Mouse (Mus musculus) liver, embryonic 13.5 days (tissue): ENCODE results near the gene Rad51b. TPM values are rescaled to one million over a fixed set of nuclear protein-coding genes. Genes with fewer than 3 reads are reported as not detected.

Source experiments
- ATAC-seq: fragments of 200-750 bp; cut with Nextera tagmentation; 2 replicates; pipeline ENCODE4 v1.8.0; 2017; ENCODE audit warnings: low read depth, mild to moderate bottlenecking, moderate number of reproducible peaks, moderate library complexity
- DNase-seq: peaks from one replicate; pipeline ENCODE4 v3.0.0; 2022
- H3K27ac ChIP-seq: fragments of 300-500 bp; sonication (generic); 2 replicates; pipeline ENCODE4 v1.5.1; 2015; ENCODE audit warnings: moderate library complexity, mild to moderate bottlenecking, inconsistent platforms
- H3K27me3 ChIP-seq: fragments of 300-500 bp; sonication (generic); 2 replicates; pipeline ENCODE4 v1.6.1; 2015; ENCODE audit warnings: mild to moderate bottlenecking, inconsistent platforms
- H3K36me3 ChIP-seq: fragments of 300-500 bp; sonication (generic); 2 replicates; pipeline ENCODE4 v1.6.1; 2015; ENCODE audit warnings: mild to moderate bottlenecking, inconsistent platforms
- H3K4me1 ChIP-seq: fragments of 300-500 bp; sonication (generic); replicated peaks from 2 replicates; pipeline ENCODE4 v1.6.1; 2015; ENCODE audit warnings: inconsistent platforms
- H3K4me2 ChIP-seq: fragments of 300-500 bp; sonication (generic); 2 replicates; pipeline ENCODE4 v1.6.1; 2015; ENCODE audit warnings: inconsistent platforms, mild to moderate bottlenecking, moderate library complexity
- H3K4me3 ChIP-seq: fragments of 300-500 bp; sonication (generic); replicated peaks from 2 replicates; pipeline ENCODE4 v1.5.1; 2015; ENCODE audit warnings: mild to moderate bottlenecking, inconsistent platforms
- H3K9ac ChIP-seq: fragments of 300-500 bp; sonication (generic); 2 replicates; pipeline ENCODE4 v1.6.1; 2015; ENCODE audit warnings: mild to moderate bottlenecking, inconsistent platforms
- H3K9me3 ChIP-seq: fragments of 300-500 bp; sonication (generic); replicated peaks from 2 replicates; pipeline ENCODE4 v1.6.1; 2016; ENCODE audit warnings: inconsistent platforms
- WGBS: fragments of 180-500 bp; shearing (Covaris S2); methylation state at CpG from one replicate; pipeline ENCODE4 v1.1.7; 2015; ENCODE audit not compliant: insufficient replicate concordance; 5-methylcytosine and 5-hydroxymethylcytosine counted together
- polyA plus RNA-seq: library from polyadenylated mRNA; unstranded; fragments of >200 nt; fragmentation: Nextera tagmentation; extraction: Ambion mirVana; gene quantifications from 2 replicates; pipeline ENCODE4 v1.2.1, GENCODE M21; 2015

Rad51b gene
- polyA plus RNA-seq, 1 experiment from 2014 or later: 5.5 TPM

DNA sequence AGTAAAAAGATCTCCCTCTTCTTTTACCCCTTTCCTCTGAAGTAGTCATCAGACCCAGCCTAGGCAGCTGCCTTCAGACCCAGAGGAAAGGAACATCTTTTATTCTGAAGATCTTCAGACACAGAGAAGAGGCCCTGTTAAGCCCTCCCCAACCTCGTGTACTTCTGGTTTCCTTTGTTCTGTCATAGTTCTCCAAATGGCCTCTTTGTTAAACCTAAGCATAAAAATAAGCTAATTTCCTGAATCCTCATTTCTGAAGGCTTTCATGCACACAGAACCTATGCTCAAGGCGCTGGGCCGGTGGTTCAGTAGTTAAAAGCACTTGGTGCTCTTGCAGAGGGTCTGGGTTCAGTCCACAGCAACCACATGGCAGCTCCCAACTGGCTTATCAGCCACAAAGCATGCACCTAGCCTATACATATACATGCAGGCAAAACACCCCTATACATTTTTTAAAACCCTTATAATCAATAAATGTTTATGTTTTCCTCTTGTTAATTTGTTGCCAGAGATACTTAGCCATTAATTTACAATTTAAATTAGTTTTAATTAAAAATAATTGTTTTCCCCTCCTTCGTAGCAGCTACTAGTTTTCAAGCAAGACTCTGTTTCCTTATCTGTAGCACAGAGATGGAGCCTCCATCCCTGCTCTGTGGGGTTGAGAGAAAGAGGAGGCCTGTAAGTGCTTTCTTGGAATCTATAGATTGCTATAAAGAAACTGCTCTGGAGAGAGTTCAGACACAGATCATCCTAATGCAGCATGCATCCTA is 330.5 kb downstream of the Rad51b start:
- no peak overlapping the region for H3K4me2 ChIP-seq
- H3K4me1 ChIP-seq: peaks cover 26% of the 10 kb centered on the region
- H3K27me3 ChIP-seq: no peaks in the 10 kb centered on the region
- 22% methylated on average over 4 of the region's 4 CpGs for WGBS
- H3K9ac ChIP-seq: no peak overlapping the region
- no peak overlapping the region for H3K4me3 ChIP-seq
- peak overlapping the region; percentile 47; the same call in 1 of the 2 replicates for H3K27ac ChIP-seq
- H3K36me3 ChIP-seq: no peaks in the 10 kb centered on the region
- ATAC-seq (peak; percentile 76), DNase-seq (no peak)
- H3K9me3 ChIP-seq: no peaks in the 10 kb centered on the region

DNA sequence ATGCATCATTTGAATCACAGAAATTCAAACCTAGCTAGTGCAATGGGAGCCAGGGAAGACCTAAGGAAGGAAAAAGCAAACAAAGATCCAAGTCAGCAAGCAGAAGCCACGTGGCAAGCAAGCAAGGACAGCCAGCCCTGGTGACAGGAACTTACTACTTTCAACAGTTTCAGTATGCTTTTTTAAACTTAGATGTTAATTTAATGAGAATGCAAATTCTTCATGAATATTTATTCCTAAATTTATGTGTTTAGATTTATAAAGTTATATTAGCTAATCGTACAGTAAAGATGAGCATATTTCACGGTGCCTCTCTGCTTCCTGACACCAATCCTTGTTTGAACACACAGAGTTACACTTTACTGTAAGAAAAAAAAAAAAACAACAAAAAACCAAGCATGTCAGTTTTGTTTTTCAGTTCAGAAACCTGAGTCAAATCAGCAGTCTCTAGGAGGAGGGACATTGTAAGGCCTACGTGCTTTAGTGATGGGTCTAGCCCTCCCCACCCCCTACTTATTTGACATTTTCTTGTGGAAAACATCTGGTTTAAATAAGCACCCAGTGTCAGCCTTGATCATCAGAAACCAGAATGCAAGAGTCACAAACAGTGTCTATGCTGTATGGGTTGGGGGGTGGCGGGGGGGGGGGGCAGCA is 331.2 kb downstream of the Rad51b start:
- H3K27me3 ChIP-seq: no peaks in the 10 kb centered on the region
- H3K4me1 ChIP-seq: peaks cover 26% of the 10 kb centered on the region
- no peaks in the 10 kb centered on the region for H3K9me3 ChIP-seq
- H3K4me2 ChIP-seq: no peak overlapping the region
- 73% methylated on average over 5 of the region's 5 CpGs for WGBS
- H3K9ac ChIP-seq: no peak overlapping the region
- ATAC-seq: no peak
- H3K27ac ChIP-seq: no peak overlapping the region
- no peak for DNase-seq
- no peak overlapping the region for H3K4me3 ChIP-seq
- no peaks in the 10 kb centered on the region for H3K36me3 ChIP-seq

DNA sequence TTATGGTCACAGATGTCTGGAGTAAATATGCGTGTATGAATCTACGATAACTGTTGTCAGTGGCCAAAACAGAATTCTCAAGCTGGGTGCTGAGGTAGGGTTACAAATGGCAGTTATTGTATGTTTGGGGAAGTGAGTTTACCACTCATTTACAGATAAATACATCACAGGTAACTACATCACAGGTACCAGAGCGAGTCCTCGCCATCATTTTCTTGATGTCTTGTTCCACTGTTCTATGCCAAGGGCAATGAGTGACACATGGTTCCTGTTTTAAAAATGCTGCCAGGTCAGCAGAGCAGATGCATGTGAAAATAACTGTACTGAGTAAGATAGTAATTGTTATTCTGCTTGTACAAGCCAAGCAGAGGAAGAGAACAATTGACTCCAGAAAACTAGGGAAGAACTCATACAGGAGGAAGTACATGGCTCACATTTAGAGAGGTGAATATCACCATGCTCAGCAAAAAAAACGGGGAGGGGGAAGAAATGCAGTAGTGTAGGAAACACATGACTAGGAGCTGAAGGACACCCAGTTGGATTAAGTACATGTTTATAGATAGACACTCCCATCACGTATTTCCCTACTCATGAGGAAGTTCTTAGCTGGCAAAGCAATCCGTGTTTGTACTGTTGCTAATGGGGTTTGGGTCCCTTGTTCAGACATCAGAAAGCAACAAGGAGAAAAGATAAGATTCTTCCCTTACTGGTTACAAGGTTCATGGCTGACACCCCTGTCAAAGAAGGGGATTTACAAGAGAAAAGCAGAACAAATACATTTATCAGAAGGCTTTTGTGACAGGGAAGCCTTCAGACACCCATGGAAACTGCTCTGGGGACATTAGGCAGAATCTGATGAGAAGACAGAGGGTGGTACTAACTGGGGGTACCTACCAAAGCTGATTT is 333.1 kb downstream of the Rad51b start:
- H3K27me3 ChIP-seq: no peaks in the 10 kb centered on the region
- peak overlapping the region; percentile 21; the same call in 1 of the 2 replicates for H3K27ac ChIP-seq
- WGBS: 53% methylated on average over 7 of the region's 7 CpGs
- H3K4me1 ChIP-seq: peaks cover 24% of the 10 kb centered on the region
- no peak for DNase-seq
- no peaks in the 10 kb centered on the region for H3K36me3 ChIP-seq
- no peak for ATAC-seq
- no peak overlapping the region for H3K4me3 ChIP-seq
- no peaks in the 10 kb centered on the region for H3K9me3 ChIP-seq
- no peak overlapping the region for H3K4me2 ChIP-seq
- no peak overlapping the region for H3K9ac ChIP-seq

DNA sequence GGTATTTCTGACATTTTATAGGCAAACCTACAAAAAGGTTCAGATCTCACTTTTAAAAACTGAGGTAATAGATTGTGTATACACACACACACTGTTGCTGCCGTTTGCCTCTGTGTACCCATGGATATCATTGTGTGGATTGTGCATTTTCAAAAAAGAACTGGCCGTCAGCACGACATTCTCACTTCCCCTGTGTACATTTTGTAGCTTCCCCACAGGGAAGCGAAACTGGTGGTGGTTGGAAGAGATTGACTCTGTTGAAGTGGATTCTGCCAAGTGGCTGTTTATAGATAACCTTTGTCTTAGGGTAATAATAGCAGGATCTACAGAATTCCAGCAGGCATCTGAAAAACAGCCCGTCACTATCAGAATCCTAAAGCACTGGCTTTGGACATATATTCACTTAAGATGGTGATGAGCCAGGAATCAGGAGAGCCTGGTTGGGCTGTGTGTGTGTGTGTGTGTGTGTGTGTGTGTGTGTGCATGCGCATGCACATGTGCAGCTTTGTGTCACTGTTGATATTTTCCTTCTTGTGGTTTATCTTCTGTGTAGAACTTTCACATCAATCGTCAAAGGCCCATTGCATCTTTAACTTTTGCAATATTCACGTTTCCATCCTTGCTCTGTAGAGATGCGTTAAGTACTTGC is 336.5 kb downstream of the Rad51b start:
- Histone ChIP-seq H3K9me3 (no peaks in the 10 kb centered on the region), H3K4me3 (no peak overlapping the region), H3K4me1 (no peaks in the 10 kb centered on the region; the same call in 1 of the 2 replicates), H3K36me3 (no peaks in the 10 kb centered on the region), H3K27ac (no peak overlapping the region), H3K27me3 (no peaks in the 10 kb centered on the region), H3K4me2 (no peak overlapping the region), H3K9ac (no peak overlapping the region)
- ATAC-seq (no peak), DNase-seq (no peak)
- 52% methylated on average over 9 of the region's 9 CpGs for WGBS

DNA sequence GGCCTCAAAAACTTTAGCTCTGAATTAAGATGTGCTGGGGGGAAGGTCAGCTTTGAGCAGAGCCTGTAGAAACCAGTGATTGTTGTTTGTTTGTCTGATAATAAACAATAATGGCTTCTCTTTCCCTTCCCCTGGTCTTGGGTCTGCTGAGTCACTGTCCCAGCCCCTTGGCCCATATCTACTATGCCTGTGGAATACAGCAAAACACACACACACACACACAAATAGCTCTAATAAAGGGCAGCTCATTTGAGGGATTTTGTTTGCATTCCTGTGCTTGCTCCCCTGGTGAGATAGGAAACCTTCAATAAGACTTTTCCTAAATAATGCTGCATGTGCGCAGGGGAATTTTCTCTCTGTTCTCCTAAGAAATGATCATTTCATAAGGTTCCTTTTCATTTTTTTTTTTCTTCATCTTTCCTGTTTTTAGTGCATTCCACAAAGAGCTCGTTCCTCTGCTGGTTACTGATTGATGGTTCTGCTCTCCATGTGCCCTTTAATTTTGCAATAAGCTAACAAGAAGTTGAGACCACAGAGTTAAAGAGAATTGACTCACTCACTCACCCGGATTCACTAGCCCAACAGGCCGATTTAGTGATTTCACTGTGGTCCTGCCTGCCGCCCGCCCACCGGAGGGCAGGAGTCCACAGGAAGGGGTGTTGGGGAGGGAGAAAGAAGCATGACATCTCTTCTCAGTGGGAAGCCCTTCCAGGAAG is 344.6 kb downstream of the Rad51b start:
- Histone ChIP-seq H3K4me2 (no peak overlapping the region), H3K4me1 (peaks cover 19% of the 10 kb centered on the region), H3K9ac (no peak overlapping the region), H3K27me3 (no peaks in the 10 kb centered on the region), H3K36me3 (no peaks in the 10 kb centered on the region), H3K4me3 (no peak overlapping the region), H3K9me3 (no peaks in the 10 kb centered on the region), H3K27ac (peak overlapping the region; percentile 76)
- peak; percentile 68 for ATAC-seq
- no peak for DNase-seq
- 46% methylated on average over 7 of the region's 7 CpGs for WGBS

DNA sequence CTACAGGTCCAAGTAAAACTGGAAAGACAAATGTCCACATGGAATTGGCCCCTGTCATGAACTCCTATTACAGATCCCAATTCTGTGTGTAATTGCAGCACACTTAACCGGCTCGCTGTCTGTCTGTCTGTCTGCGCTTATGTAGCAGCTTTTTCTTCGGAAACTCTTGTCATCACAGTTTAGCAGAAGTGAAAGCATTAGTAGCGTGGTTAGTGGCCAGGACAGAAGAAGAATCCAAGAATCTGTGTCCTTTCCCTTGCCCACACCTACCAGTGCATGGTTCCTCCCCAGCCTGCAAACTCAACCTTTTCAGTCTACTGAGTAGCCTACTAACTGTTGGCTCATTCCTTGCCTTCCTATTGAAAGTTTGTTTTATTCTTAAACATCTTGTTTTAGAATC is 345.6 kb downstream of the Rad51b start:
- WGBS: 78% methylated on average over 5 of the region's 5 CpGs
- H3K9me3 ChIP-seq: no peaks in the 10 kb centered on the region
- peak overlapping the region; percentile 76 for H3K27ac ChIP-seq
- H3K27me3 ChIP-seq: no peaks in the 10 kb centered on the region
- no peak overlapping the region for H3K4me3 ChIP-seq
- no peak overlapping the region for H3K9ac ChIP-seq
- DNase-seq (no peak), ATAC-seq (no peak)
- no peaks in the 10 kb centered on the region for H3K36me3 ChIP-seq
- no peak overlapping the region for H3K4me2 ChIP-seq
- peaks cover 24% of the 10 kb centered on the region for H3K4me1 ChIP-seq

DNA sequence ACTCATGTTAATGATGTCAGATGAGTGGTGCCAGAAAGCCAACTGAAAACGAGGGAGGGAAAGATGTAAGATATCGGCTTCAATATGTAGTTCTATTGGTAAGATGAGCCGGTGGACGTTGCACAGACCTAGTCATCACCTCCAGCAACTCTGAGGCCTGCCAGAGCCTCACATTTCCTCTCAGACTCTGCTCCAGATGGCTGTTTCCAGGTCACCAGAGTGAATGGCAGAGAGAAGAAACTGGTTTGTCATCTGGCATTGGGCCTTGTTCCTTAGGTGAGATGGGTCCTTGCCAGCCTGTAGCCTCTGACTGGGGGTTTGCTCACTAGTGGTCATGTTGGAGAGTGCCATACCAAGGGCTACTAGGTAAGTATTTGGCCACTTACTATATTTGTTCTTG is 348.6 kb downstream of the Rad51b start:
- DNase-seq: no peak
- Histone ChIP-seq H3K36me3 (no peaks in the 10 kb centered on the region), H3K27ac (no peak overlapping the region), H3K4me1 (peaks cover 19% of the 10 kb centered on the region), H3K27me3 (no peaks in the 10 kb centered on the region), H3K9ac (no peak overlapping the region), H3K9me3 (no peaks in the 10 kb centered on the region), H3K4me3 (no peak overlapping the region), H3K4me2 (no peak overlapping the region)
- 76% methylated on average over 4 of the region's 4 CpGs for WGBS
- ATAC-seq: no peak

DNA sequence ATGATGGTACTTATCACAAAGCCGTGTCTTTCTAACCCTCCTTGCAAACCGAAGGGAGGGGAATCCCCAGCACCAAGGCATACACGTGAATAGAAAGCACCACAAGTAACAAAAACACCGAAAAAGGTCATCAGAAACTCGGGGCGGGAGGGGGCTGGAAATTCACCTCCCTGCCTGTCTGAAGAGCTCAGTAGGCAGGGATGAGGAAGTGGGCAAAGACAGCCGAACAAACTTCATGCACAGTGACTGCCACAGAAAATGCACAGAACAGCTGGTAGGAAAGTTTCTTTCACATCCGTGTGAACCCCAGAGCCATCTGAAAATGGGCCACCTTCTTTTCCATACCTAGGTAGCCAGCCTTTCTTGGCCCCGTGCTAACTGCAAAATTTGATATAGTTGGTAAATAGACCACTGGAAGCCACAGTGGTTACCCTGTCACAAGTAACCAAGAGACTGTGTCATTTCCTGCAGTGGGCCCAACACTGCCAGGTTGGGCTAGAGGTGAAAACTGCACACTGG is 349.6 kb downstream of the Rad51b start:
- Histone ChIP-seq H3K27ac (no peak overlapping the region), H3K27me3 (no peaks in the 10 kb centered on the region), H3K4me1 (peaks cover 11% of the 10 kb centered on the region), H3K36me3 (no peaks in the 10 kb centered on the region), H3K9ac (no peak overlapping the region), H3K9me3 (no peaks in the 10 kb centered on the region), H3K4me2 (no peak overlapping the region), H3K4me3 (no peak overlapping the region)
- ATAC-seq (no peak), DNase-seq (no peak)
- WGBS: 31% methylated on average over 9 of the region's 9 CpGs

DNA sequence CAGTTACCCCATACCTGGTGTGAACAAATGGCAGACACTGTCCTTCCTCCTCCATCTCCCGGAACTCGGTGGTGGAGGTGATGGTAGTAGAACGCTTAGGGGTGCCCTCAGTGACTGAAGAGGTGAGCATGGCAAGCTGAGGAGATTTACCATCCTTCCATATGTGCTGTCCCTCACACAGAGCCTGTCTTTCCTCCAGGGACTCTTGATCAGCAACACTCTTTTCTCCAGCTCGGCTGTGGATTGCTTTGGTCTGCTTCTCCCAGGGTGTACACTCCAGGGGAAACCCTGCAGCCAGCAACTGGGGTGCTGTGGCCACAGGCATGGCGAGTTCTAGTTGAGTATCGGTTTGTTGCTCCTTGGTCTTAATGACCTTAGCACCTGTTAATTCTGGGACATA is 350.3 kb downstream of the Rad51b start:
- Histone ChIP-seq H3K9me3 (no peaks in the 10 kb centered on the region), H3K9ac (no peak overlapping the region), H3K4me3 (no peak overlapping the region), H3K36me3 (no peaks in the 10 kb centered on the region), H3K27ac (no peak overlapping the region), H3K4me1 (peaks cover 5% of the 10 kb centered on the region; the same call in 1 of the 2 replicates), H3K4me2 (no peak overlapping the region), H3K27me3 (no peaks in the 10 kb centered on the region)
- ATAC-seq: no peak
- no peak for DNase-seq
- 70% methylated on average over 6 of the region's 6 CpGs for WGBS

DNA sequence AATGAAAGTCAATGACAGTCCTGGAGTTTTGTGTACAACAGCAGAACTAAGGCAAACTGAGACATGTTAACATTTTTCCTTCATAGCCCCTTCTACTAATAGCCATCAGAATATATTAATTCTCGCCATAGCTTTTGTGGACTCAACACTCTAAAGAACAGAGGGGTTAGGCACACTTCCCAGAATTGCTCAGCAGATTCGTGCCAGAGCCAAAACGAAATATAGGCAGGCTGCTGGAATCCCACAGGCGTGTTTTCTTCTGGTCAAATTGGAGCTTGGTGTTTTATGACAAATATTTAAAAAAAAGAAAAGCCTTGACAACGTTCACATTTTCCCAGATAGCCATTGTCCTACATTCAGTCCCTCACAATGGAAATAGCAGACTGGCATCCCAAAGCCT is 350.9 kb downstream of the Rad51b start:
- Histone ChIP-seq H3K27me3 (no peaks in the 10 kb centered on the region), H3K4me1 (peaks cover 5% of the 10 kb centered on the region; the same call in 1 of the 2 replicates), H3K4me2 (no peak overlapping the region), H3K9ac (no peak overlapping the region), H3K9me3 (no peaks in the 10 kb centered on the region), H3K4me3 (no peak overlapping the region), H3K36me3 (no peaks in the 10 kb centered on the region), H3K27ac (no peak overlapping the region)
- 69% methylated on average over 5 of the region's 5 CpGs for WGBS
- ATAC-seq (no peak), DNase-seq (no peak)
